Mouse (Mus musculus): ENCODE data around the gene Gfer.
"Not testable (repeated sequence)": the region's sequence is repeated elsewhere in the genome, so short reads cannot be mapped to it uniquely, and the experiment has no call there.

Gene Gfer

DNA sequence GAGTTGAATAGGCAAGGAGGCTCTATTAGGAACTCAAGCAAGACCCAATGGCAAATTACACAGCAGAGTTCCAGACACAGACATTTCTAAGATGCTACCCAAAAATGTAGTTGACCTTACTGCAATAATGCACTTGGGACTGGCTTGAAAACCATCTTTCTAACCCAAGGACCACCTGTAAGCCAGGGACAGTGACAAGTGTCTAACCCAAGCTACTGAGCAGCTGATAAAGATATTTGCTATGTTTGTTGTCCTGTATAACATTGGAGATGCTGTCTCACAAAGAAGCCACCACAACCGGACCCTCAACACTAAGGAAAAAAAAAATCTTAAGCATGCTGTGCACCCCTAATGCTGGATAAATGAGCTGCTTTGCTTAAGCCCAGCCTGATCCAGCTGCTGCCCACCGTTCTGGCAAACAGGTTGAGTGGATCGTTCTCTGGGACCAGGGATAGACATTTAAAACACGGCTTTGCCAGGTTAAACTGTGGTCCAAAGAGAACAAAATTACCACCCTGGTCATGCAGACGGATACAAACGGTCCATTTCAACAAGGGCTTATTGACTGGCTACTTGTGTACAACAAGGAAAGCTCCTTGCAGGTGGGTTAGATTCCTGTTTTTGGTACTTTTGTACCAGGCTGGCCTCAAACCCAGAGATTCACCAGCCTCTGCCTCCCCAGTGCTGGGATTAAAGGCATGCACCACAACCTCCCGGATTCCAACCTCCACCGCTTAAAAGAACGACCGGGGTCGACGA is 27.3 kb upstream of the Gfer start:
- CTCF ChIA-PET = interaction anchor here (0.6 to 0.7 kb wide), 4 partner anchors 8 to 456 kb away, joined by 3 to 4 read pairs (median 3); partner anchors contain the start of gene Jpt2

DNA sequence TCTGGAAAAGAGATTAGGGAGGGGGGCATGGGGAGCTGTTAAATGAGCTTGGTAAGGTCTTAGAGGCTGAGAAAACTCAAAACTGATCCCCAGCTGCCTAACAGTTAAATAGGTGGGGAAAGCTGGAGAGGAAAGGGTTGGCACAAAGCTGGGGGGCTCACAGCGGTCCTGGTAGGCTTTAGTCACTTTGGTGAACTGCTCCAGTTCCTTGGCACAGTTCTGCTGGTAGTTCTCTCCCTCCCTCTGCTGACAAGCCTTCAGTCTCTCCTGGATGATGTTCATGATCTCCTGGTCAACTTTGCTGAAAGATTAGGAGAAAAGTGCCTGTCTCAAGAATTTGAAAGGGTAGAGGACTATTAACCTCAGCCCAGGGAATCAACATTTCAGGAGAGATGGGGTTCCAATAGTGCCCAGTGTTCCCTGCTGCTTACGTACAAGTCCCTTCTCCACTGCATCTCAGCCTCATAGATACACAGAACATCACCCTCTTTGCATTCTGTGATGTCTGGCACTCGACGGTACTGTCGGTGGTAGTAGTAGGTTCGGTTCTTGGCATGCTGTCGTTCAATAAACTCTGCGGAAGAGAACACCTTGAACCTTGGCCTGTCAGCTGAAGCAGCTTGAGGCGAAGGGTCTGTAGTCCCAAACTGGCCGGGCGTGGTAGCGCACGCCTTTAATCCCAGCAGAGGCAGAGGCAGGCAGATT is 26.4 kb upstream of the Gfer start:
- CTCF ChIA-PET = interaction anchor here (0.7 kb wide), 1 partner anchor 457 kb away, joined by 4 read pairs; no protein-coding TSS in a partner anchor

DNA sequence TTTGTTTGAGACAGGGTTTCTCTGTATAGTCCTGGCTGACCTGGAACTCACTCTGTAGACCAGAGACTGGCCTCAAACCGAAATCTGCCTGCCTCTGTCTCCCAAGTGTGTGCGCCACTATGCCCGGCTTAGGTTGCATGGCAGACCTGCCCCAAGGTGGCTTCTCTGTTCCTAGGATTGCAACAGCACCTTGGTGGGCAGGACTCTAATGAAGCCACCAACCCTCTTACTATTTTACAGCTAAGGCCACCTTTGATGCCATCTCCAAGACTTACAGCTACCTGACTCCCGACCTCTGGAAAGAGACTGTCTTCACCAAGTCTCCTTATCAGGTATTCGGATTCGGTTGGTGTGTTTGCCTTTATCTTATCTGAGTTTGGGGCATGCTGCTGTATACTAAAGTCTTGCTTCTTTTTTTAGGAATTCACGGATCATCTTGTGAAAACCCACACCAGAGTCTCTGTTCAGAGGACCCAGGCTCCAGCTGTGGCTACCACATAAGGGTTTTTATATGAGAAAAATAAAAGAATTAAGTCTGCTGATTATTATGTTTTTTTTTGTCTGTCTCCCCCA is 25.5 kb upstream of the Gfer start:
- CTCF ChIA-PET = not testable (repeated sequence)

DNA sequence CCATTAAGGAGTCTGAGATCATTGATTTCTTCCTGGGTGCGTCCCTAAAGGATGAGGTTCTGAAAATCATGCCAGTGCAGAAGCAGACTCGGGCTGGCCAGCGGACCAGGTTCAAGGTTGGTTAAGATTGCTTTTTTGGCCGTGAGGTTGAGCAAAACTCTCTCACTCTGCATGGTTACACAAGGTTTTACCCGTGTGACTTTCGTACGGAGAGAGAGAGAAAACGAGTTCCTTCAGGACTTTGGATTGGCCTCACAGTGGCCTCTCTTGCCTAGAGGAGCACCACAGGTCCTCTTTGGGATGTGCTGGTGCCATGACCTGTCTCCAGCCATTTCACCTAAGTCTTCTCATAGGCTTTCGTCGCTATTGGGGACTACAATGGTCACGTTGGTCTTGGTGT is 24.7 kb upstream of the Gfer start:
- CTCF ChIA-PET = not testable (repeated sequence)

DNA sequence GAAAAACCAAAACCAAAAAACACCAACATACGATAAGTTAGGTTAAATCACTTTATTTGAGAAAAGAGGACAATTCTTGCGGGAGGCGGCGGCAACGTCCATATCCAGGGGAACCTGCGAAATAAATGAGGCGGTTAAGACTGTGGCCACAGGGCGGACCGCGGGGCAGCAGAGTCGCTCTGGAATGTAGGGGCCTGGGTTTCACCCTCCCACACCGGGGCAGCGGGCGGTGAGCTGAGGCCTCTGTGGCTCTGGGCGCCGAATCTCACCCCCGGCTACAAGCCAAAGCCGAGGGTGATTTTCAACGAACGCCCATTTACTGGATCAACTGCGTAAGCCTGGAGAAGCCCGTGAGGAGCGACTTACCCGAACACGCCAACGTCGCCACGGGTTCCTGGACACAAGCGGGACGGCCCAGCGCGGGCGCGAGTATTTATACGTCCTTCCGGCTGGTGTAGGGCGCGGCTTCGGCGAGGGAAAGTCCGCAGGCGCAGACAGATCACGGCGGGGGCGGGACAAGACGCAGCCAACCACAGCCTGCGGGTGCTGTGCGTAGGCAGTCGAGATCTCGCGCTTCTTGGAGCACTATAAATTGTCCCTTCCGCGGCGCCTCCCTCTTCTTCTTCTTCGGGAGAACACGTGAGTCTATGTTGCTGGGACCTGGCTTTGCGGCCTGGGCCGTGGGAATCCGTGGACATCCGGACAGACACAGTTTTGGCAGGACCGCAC is 23.7 kb upstream of the Gfer start:
- CTCF ChIA-PET = no interaction called here

DNA sequence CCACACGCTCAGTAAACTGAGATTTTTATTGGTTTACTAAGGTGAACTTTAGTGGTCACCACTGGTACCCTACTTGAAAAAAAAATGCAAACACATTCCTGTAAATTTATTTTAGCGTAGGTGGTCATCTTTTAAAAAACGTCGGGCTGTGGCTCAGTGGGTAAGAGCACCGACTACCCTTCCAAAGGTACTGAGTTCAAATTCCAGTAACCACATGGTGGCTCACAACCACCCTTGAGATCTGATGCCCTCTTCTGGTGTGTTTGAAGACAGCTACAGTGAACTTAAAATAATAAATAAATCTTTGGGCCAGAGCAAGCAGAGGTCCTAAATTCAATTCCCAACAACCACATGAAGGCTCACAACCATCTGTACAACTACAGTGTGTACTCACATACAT is 23.0 kb upstream of the Gfer start:
- CTCF ChIA-PET = not testable (repeated sequence)

- CTCF ChIA-PET = interaction anchor here (0.6 to 0.7 kb wide), 2 partner anchors 22 to 35 kb away, joined by 3 to 20 read pairs; no protein-coding TSS in a partner anchor
Measured at GRCm38 (mm10) chr17:24717943-24718342, 22.0 kb upstream of the Gfer start, which contains the start of the genes Rnf151 and Rps2. Gene Rnf151, minus strand, starts transcription at chr17:24718063. Gene Rps2, plus strand, starts transcription at chr17:24718116.

- CTCF ChIA-PET = no interaction called here
Measured at GRCm38 (mm10) chr17:24716166-24716682, 20.3 kb upstream of the Gfer start.

- CTCF ChIA-PET = no interaction called here
Measured at GRCm38 (mm10) chr17:24715556-24715955, 19.6 kb upstream of the Gfer start.

DNA sequence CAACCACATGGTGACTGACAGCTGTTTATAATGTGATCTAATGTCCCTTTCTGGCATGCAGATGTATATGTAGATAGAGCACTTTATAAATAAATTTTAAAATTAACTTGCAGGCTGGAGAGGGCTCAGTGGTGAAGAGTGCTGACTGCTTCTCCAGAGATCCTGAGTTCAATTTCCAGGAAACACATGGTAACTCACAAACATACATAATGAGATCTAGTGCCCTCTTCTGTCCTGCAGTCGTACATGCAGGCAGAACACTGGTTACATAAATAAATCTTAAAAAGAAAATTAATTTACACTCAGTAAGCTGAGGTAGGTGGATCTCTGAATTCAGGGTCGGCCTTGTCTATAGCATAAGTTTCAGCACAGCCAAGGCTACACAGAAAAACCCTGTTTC is 12.7 kb upstream of the Gfer start:
- CTCF ChIA-PET = interaction anchor here (1.3 kb wide), 1 partner anchor 11 kb away, joined by 4 read pairs; no protein-coding TSS in a partner anchor

DNA sequence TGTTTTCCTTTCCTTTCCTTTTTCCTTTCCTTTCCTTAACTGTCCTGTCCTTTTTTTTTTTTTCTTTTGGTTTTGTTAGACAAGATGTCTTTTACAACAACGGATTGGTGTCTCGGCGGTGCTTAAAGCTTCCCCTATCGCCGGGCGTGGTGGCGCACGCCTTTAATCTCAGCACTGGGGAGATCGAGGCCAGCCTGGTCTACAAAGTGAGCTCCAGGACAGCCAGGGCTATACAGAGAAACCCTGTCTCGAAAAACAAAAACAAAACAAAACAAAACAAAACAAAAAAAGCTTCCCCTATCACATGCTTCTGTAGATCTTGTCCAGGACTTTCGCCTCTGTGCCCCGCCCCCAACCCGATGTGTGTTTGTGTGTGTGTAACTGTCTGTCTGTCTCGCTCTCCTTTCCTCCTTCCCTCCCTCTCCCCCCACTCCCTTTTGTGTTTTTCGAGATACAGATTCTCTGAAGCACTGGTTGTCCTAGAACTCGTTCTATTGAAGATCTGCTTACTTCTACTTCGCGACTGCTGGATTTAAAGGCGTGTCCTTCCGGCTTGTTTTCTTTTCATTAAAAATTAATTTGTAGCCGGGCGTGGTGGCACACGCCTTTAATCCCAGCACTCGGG is 12.0 kb upstream of the Gfer start:
- CTCF ChIA-PET = interaction anchor here (0.6 to 1.3 kb wide), 3 partner anchors 11 to 183 kb away, joined by 3 to 5 read pairs (median 4); no protein-coding TSS in a partner anchor

DNA sequence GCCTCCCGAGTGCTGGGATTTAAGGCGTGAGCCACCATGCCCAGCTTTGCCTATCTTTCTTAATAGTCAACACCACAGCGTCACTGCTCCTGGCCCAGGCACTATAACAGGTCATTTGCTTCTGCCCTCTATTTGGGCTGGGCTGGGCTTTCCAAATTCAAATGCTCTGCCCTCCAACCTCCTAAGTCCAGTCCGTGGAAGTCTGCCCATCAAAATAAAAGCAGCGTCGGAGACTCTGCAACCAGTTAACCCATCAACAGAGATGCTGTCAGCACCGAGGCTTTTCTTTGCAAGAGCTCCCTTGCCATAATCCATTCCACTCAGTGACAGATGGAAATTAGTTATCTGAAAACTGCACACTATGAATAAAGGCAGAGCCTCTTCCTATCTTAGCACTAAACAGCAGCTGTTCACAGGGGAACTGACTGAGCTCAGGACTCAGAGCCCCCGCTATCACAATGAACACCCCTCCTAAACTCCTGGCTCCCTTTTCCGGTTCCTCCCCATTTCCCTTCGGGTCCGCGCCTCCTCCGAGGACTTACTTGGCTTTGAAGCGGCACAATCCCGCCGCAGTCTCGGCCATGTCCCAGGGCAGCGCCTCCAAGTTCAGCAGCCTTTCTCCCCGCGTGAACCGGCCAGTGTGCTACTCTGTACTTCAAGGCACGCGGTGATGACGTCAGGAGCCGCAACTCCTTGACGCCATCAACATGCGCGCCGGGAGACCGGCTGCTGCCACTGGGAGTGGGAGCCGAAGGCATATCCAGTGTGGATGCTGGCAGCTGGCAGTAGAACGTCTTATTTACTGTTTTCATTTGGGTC is 11.2 kb upstream of the Gfer start, which contains the start of gene Tbl3:
TSS of gene Tbl3 (minus strand) at position 679 of the 819 bp plus-strand sequence.
- CTCF ChIA-PET = interaction anchor here (0.7 to 1.3 kb wide), 2 partner anchors 10 to 110 kb away, joined by 3 to 4 read pairs; no protein-coding TSS in a partner anchor

- CTCF ChIA-PET = no interaction called here
Measured at GRCm38 (mm10) chr17:24705821-24706220, 9.9 kb upstream of the Gfer start.

DNA sequence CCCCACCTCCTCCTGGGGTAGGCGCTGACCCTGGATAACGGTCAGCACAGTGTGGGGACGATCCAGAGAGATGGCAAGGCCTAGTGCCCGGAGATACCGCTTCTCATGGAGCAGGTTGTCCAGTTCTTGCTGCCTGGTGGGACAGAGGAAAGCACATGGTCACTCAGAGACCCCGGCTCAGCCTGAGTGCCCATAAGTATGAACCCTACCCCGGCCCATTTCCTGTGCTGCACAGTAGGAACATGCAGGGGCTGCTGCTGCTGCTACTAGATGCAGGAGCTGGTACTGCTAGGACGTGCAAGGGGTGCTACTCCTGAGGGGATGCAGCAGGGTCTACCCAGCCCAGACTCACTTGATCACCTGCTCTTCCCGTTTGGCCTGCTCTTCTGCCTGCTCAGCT is 5.3 kb upstream of the Gfer start:
- CTCF ChIA-PET = no interaction called here

DNA sequence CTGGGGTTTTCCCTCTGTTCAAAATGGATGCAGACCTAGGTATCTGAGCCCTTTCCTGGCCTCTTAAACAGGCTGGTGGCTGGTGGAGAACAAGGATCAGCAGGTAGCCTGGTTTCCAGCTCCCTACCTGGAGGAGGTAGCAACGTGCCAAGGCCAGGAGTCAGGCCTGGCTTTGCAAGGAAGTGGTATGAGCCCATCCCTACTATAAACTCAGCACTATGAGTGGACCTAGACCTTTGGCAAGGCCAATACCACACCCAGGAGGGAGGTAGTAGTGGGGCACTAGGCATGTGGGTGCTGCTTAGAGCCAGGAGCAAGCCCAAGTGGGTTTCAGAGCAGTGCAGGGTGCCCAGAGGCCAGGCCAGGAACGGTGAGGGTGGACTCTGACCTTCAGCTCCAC is 3.5 kb upstream of the Gfer start:
- CTCF ChIA-PET = no interaction called here

DNA sequence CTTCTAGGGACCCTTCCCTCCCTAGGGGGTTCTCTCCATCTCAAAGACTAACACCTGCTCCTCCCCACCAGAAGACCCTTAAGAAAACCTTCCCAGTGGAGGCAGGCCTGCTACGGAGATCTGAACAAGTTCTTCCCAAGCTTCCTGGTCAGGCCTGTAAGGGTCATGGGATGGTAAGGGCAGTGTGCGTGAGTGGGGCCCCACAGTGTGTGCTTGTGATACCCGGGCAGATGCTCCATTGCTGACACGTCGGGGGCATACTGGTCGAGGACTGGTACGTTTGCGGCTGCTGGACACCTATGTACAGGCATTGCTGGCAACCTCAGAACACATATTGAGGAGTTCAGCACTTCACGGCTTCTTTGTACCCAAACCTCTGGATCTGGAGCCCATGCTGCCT is 2.8 kb upstream of the Gfer start:
- CTCF ChIA-PET = no interaction called here

DNA sequence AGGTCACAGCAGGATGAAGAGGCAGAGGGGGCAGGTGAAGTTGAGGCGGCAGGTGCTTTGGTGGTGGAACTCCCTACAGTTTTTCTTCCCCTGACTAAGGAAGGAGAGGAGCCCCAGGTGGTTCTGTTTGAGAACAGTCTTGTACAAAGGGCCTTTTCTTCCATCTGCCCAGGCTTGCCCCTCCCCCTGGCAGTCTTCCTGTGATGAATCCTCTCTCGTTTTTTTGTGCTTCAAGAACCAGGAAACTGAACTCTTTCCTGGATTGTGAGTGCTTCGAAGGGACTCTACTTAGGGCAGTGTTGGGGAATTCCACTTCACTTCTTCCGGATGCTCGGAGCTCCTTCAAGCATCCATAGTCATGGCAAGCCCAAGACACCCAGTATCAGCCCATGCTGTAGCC is 2.0 kb upstream of the Gfer start:
- CTCF ChIA-PET = interaction anchor here (1.6 kb wide), 1 partner anchor 10 kb away, joined by 4 read pairs; the partner anchor contains the start of gene Tbl3

- CTCF ChIA-PET = no interaction called here
Measured at GRCm38 (mm10) chr17:24695326-24696010, 488 bp downstream of the Gfer start.

GRCm38 (mm10) chr17:24692385-24692784 is 3.6 kb downstream of the Gfer start:
- CTCF ChIA-PET = no interaction called here
